Mouse (Mus musculus): ENCODE measurements around the gene Cdk18. TPM values are rescaled to one million over a fixed set of nuclear protein-coding genes. Genes with fewer than 3 reads are reported as not detected.

Gene Cdk18
- polyA plus RNA-seq, 1 experiment from 2014 or later: 0.68 TPM

DNA sequence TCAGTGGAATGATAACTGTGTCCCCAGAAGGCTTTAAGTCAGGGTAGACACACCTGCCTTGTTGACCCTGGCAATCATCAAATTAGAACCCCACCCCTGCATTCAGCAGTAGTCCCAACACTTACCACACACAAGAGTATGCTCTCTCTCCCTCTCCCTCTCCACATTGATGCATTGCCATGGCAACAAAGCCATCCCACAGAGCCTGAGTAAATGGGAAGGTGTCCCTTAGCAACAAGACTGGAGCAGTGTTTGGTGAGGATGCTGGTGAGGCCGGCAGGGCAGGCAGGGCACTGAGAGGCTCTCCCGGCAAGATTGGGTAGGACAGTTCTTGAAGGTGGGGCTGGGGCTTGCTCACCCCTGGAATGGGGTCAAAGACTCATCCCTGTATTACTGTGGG lies 4.7 kb upstream of the Cdk18 start:
- H3K4me1 ChIP-seq: peaks cover 42% of the 10 kb centered on the region
- H3K9me3 ChIP-seq (replicated peaks): no peaks in the 10 kb centered on the region
- WGBS: 25% methylated on average over 2 of the region's 2 CpGs
- no peak overlapping the region for H3K4me3 ChIP-seq
- H3K36me3 ChIP-seq: no peaks in the 10 kb centered on the region
- no peak overlapping the region for H3K27ac ChIP-seq (replicated peaks)
- DNase-seq (ENCODE audit: low spot score): peak; percentile 62
- H3K27me3 ChIP-seq (ENCODE audit: low read depth, poor library complexity, severe bottlenecking): peaks cover 35% of the 10 kb centered on the region

- Histone ChIP-seq H3K36me3 (no peaks in the 10 kb centered on the region), H3K27me3 (ENCODE audit: low read depth, poor library complexity, severe bottlenecking) (peaks cover 40% of the 10 kb centered on the region), H3K4me1 (peaks cover 47% of the 10 kb centered on the region), H3K4me3 (no peak overlapping the region), H3K9me3 (replicated peaks) (no peaks in the 10 kb centered on the region), H3K27ac (replicated peaks) (peak overlapping the region; percentile 35; the same call in 1 of the 2 replicates)
- DNase-seq (ENCODE audit: low spot score): no peak
- 73% methylated on average over 4 of the region's 4 CpGs for WGBS
Measured at GRCm38 (mm10) chr1:132143730-132144129, 4.2 kb upstream of the Cdk18 start.

DNA sequence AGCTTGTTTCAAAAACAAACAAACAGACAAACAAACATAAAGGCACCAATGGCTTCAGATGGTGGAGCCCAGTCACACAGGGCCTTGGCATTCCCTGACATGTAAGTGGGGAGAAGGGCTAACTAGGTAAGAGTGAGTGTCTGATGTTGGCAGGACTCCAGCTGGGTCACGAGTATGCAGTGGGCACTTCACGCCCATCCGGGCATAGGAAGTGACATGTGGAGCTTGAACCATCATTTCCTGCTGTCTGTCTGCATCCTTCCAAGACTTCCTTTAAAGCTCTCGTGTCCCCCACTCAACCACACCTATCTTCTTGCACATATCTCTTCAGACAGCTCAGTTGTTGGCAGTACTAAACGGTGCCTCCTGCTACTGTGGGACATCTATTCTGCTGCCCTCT lies 3.6 kb upstream of the Cdk18 start:
- Histone ChIP-seq H3K27ac (replicated peaks) (peak overlapping the region; percentile 35; the same call in 1 of the 2 replicates), H3K4me1 (peaks cover 54% of the 10 kb centered on the region), H3K36me3 (no peaks in the 10 kb centered on the region), H3K27me3 (ENCODE audit: low read depth, poor library complexity, severe bottlenecking) (peaks cover 46% of the 10 kb centered on the region), H3K4me3 (no peak overlapping the region), H3K9me3 (replicated peaks) (no peaks in the 10 kb centered on the region)
- no peak for DNase-seq (ENCODE audit: low spot score)
- WGBS: 84% methylated on average over 5 of the region's 5 CpGs

- Histone ChIP-seq H3K27me3 (ENCODE audit: low read depth, poor library complexity, severe bottlenecking) (peaks cover 60% of the 10 kb centered on the region), H3K9me3 (replicated peaks) (no peaks in the 10 kb centered on the region), H3K27ac (replicated peaks) (no peak overlapping the region), H3K4me3 (no peak overlapping the region), H3K4me1 (peaks cover 59% of the 10 kb centered on the region), H3K36me3 (no peaks in the 10 kb centered on the region)
- WGBS: 59% methylated on average over 13 of the region's 13 CpGs
- DNase-seq (ENCODE audit: low spot score): no peak
Measured at GRCm38 (mm10) chr1:132141753-132142152, 2.3 kb upstream of the Cdk18 start.

DNA sequence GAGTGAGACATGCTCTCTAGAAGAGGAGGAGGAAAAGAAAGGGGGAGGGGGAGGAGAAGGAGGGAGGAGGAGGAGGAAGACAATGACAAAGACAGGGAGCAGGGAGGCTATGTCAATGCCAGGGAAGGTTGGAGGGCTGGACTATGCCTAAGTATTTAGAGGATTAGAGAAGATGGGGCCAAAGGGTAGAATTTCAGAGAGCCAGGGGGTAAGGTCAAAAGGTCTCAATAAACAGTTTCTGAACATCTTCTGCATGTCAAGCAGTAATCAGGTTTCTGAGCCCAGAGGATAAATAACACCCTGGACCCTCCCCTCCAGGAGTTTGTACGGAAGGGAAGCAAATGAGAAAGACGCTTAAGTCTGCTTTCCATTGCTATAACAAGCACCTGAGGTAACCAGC lies 1.7 kb upstream of the Cdk18 start:
- no peaks in the 10 kb centered on the region for H3K36me3 ChIP-seq
- no peaks in the 10 kb centered on the region for H3K9me3 ChIP-seq (replicated peaks)
- no peak for DNase-seq (ENCODE audit: low spot score)
- peaks cover 63% of the 10 kb centered on the region for H3K27me3 ChIP-seq (ENCODE audit: low read depth, poor library complexity, severe bottlenecking)
- no peak overlapping the region for H3K4me3 ChIP-seq
- no peak overlapping the region for H3K27ac ChIP-seq (replicated peaks)
- H3K4me1 ChIP-seq: peaks cover 59% of the 10 kb centered on the region
- WGBS: 51% methylated on average over 2 of the region's 2 CpGs

DNA sequence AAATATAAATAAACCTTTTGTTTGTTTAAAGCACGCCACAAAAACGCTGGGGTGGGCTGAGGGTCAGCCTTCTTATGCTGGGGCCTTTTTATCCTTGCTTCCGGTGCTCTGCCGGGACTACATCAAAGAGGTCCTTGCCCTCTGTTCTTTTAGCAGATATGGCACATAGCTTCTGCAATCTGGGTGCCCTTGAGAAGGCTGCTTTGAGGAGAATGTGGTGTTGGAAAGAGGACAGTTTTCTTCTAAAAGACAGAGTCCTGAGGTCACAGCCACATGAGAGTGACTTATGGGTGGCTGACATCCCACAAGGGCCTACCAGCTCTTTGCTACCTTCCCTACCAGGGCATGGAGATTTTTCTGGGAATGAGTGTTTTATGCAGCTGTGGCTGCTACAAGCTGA lies 1.1 kb upstream of the Cdk18 start:
- WGBS: 74% methylated on average over 4 of the region's 4 CpGs
- Histone ChIP-seq H3K4me1 (peaks cover 59% of the 10 kb centered on the region), H3K9me3 (replicated peaks) (no peaks in the 10 kb centered on the region), H3K27ac (replicated peaks) (no peak overlapping the region), H3K4me3 (no peak overlapping the region), H3K36me3 (no peaks in the 10 kb centered on the region), H3K27me3 (ENCODE audit: low read depth, poor library complexity, severe bottlenecking) (peaks cover 63% of the 10 kb centered on the region)
- DNase-seq (ENCODE audit: low spot score): no peak

GRCm38 (mm10) chr1:132140171-132140570 lies 687 bp upstream of the Cdk18 start:
- Histone ChIP-seq H3K9me3 (replicated peaks) (no peaks in the 10 kb centered on the region), H3K4me3 (no peak overlapping the region), H3K27ac (replicated peaks) (no peak overlapping the region), H3K4me1 (peaks cover 59% of the 10 kb centered on the region), H3K27me3 (ENCODE audit: low read depth, poor library complexity, severe bottlenecking) (peaks cover 63% of the 10 kb centered on the region), H3K36me3 (no peaks in the 10 kb centered on the region)
- DNase-seq (ENCODE audit: low spot score): peak; percentile 53
- WGBS: 58% methylated on average over 10 of the region's 10 CpGs

DNA sequence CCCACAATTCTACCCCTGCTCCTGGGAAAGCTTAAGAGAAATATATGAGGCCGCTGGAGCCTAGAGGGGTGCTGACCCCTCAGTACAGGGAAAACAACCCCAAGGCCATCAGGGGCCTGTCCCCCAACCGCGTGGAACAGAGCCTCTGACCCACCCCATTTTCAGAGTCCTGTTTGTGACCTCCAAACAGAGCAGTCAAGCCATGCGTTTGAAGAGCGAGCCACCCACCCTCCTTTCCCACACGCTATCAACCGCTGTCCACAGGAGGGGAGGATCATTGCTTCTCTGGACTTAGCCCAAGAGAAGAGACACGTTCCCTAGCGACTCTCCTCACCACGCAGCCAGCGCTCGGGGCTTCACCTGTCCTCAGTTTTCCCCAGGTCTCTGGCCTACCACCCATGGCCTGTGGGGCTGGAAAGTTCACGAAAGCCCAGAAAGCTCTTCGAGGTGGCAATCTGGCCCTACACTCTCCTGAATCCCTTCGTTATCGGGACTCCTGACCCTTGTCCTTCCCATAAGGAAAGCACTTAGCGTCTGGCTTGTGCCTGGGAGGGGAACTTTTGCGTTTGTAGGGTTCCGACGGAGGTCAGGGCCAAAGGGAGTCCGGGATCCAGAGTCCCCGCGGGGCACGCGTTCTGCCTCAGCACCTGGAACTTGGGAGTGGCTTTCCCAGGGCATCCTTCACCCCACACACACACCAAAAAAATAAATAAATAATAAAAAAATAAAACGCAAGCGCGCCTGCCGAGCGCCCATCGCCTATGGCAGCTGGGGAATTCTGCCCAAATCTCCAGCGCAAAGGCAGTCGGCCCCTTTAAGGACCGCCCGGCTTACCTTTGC lies 688 bp downstream of the Cdk18 start:
- peak overlapping the region; percentile 70 for H3K27ac ChIP-seq (replicated peaks)
- 5% methylated on average over 35 of the region's 35 CpGs for WGBS
- no peak for DNase-seq (ENCODE audit: low spot score)
- peaks cover 47% of the 10 kb centered on the region for H3K4me1 ChIP-seq
- peak overlapping the region; percentile 68 for H3K4me3 ChIP-seq
- no peaks in the 10 kb centered on the region for H3K36me3 ChIP-seq
- no peaks in the 10 kb centered on the region for H3K9me3 ChIP-seq (replicated peaks)
- H3K27me3 ChIP-seq (ENCODE audit: low read depth, poor library complexity, severe bottlenecking): peaks cover 63% of the 10 kb centered on the region

GRCm38 (mm10) chr1:132137935-132138575 lies 1.4 kb downstream of the Cdk18 start:
- H3K4me3 ChIP-seq: no peak overlapping the region
- no peak for DNase-seq (ENCODE audit: low spot score)
- no peak overlapping the region for H3K27ac ChIP-seq (replicated peaks)
- 65% methylated on average over 9 of the region's 9 CpGs for WGBS
- no peaks in the 10 kb centered on the region for H3K9me3 ChIP-seq (replicated peaks)
- H3K36me3 ChIP-seq: no peaks in the 10 kb centered on the region
- peaks cover 63% of the 10 kb centered on the region for H3K27me3 ChIP-seq (ENCODE audit: low read depth, poor library complexity, severe bottlenecking)
- peaks cover 46% of the 10 kb centered on the region for H3K4me1 ChIP-seq

- peaks cover 54% of the 10 kb centered on the region for H3K27me3 ChIP-seq (ENCODE audit: low read depth, poor library complexity, severe bottlenecking)
- 86% methylated on average over 3 of the region's 3 CpGs for WGBS
- no peak overlapping the region for H3K4me3 ChIP-seq
- DNase-seq (ENCODE audit: low spot score): no peak
- no peak overlapping the region for H3K27ac ChIP-seq (replicated peaks)
- peaks cover 46% of the 10 kb centered on the region for H3K4me1 ChIP-seq
- no peaks in the 10 kb centered on the region for H3K36me3 ChIP-seq
- H3K9me3 ChIP-seq (replicated peaks): no peaks in the 10 kb centered on the region
Measured at GRCm38 (mm10) chr1:132136847-132137246, 2.6 kb downstream of the Cdk18 start.

DNA sequence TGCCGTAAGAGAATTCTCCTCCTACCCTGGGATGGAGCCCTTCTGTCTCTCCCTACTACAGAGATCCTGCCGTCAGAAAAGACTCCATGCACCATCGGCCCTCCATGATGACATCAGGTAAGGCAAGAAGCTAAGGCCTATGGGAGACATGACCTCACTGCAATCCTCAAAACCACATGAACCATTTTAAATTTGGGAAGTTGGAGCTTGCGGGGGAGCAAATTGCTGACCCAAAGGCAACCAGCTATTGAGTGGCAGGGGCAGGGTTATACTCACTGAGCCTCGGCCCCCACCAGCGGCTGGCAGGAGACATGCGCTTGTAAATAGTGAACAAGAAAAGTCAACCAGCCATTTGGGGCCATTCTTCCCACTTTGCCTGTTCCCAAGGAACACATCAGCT lies 3.9 kb downstream of the Cdk18 start:
- Histone ChIP-seq H3K4me1 (peaks cover 34% of the 10 kb centered on the region), H3K9me3 (replicated peaks) (0 out of 2 replicates have a peak, but pooled peaks cover 3% of the 10 kb centered on the region), H3K27me3 (ENCODE audit: low read depth, poor library complexity, severe bottlenecking) (peaks cover 47% of the 10 kb centered on the region), H3K4me3 (no peak overlapping the region), H3K36me3 (no peaks in the 10 kb centered on the region), H3K27ac (replicated peaks) (no peak overlapping the region)
- 91% methylated on average over 7 of the region's 7 CpGs for WGBS
- DNase-seq (ENCODE audit: low spot score): no peak

- Histone ChIP-seq H3K36me3 (no peaks in the 10 kb centered on the region), H3K9me3 (replicated peaks) (0 out of 2 replicates have a peak, but pooled peaks cover 3% of the 10 kb centered on the region), H3K4me3 (no peak overlapping the region), H3K27me3 (ENCODE audit: low read depth, poor library complexity, severe bottlenecking) (peaks cover 10% of the 10 kb centered on the region; the same call in 1 of the 2 replicates), H3K4me1 (peaks cover 27% of the 10 kb centered on the region), H3K27ac (replicated peaks) (no peak overlapping the region)
- no peak for DNase-seq (ENCODE audit: low spot score)
- 77% methylated on average over 7 of the region's 7 CpGs for WGBS
Measured at GRCm38 (mm10) chr1:132128311-132128710, 11.2 kb downstream of the Cdk18 start.

DNA sequence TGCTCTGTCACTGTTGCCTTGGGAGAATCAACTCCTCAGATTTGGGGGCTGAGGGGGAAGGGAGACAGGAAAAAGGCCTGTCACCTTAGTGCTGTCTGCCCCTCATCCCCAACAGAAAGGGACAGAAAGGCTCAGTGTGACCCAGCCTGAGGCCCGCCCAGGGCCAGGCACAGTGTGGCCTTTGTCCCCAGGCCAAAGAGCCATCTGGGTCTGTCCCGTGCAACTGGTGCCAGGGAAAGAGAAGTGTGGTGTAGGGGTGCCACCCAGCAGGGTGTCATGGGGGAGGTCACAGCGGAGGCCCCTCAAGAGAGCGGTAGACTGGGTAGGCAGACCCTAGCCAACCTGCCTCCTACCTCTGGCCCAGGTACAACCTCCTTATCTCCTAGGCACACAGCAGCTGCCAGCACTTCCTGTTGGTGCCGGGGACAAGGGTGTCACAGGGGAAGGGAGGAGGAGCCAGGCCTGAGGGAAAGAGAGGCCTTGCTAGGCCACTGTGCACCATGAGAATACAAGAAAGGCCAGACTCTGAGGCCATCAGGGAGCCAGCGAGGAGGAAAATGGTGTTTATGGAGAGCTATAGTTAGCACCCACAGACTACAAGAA lies 13.6 kb downstream of the Cdk18 start:
- DNase-seq (ENCODE audit: low spot score): no peak
- H3K27ac ChIP-seq (replicated peaks): peak overlapping the region; percentile 33; the same call in 1 of the 2 replicates
- H3K36me3 ChIP-seq: no peaks in the 10 kb centered on the region
- H3K4me3 ChIP-seq: no peak overlapping the region
- peaks cover 29% of the 10 kb centered on the region for H3K4me1 ChIP-seq
- WGBS: 77% methylated on average over 6 of the region's 6 CpGs
- H3K9me3 ChIP-seq (replicated peaks): no peaks in the 10 kb centered on the region
- peaks cover 18% of the 10 kb centered on the region for H3K27me3 ChIP-seq (ENCODE audit: low read depth, poor library complexity, severe bottlenecking)
